Mouse (Mus musculus) neural tube, embryonic 14.5 days (tissue): ENCODE data around the gene Itga6. TPM values are rescaled to one million over a fixed set of nuclear protein-coding genes. Genes with fewer than 3 reads are reported as not detected.
"Not testable (repeated sequence)": the region's sequence is repeated elsewhere in the genome, so short reads cannot be mapped to it uniquely, and the experiment has no call there.

Experiments
- ATAC-seq: fragments of 200-750 bp; cut with Nextera tagmentation; 2 replicates; pipeline ENCODE4 v1.8.0; 2017; ENCODE audit warnings: low read depth, mild to moderate bottlenecking, moderate TSS enrichment, moderate library complexity
- H3K27ac ChIP-seq: fragments of 300-500 bp; sonication (generic); 2 replicates; pipeline ENCODE4 v1.5.1; 2014; ENCODE audit warnings: low read depth, mild to moderate bottlenecking, control low read depth, low read length, moderate library complexity, mixed read lengths
- H3K27me3 ChIP-seq: fragments of 300-500 bp; sonication (generic); 2 replicates; pipeline ENCODE4 v1.6.1; 2014; ENCODE audit warnings: low read length; ENCODE audit not compliant: control insufficient read depth, insufficient read depth
- H3K36me3 ChIP-seq: fragments of 300-500 bp; sonication (generic); 2 replicates; pipeline ENCODE4 v1.6.1; 2014; ENCODE audit warnings: low read length, mixed read lengths; ENCODE audit not compliant: control insufficient read depth, insufficient read depth
- H3K4me1 ChIP-seq: fragments of 300-500 bp; sonication (generic); 2 replicates; pipeline ENCODE4 v1.6.1; 2014; ENCODE audit warnings: low read length; ENCODE audit not compliant: control insufficient read depth, insufficient read depth
- H3K4me2 ChIP-seq: fragments of 300-500 bp; sonication (generic); 2 replicates; pipeline ENCODE4 v1.6.1; 2014; ENCODE audit warnings: mild to moderate bottlenecking, low read depth, low read length, control low read depth
- H3K4me3 ChIP-seq: fragments of 300-500 bp; sonication (generic); 2 replicates; pipeline ENCODE4 v1.5.1; 2014; ENCODE audit warnings: low read depth, low read length, control low read depth, mixed read lengths
- H3K9ac ChIP-seq: fragments of 300-500 bp; sonication (generic); replicated peaks from 2 replicates; pipeline ENCODE4 v1.6.1; 2014; ENCODE audit warnings: low read depth, mild to moderate bottlenecking, control low read depth, low read length, mixed read lengths
- H3K9me3 ChIP-seq: fragments of 300-500 bp; sonication (generic); 2 replicates; pipeline ENCODE4 v1.6.1; 2016; ENCODE audit warnings: low read length; ENCODE audit not compliant: control insufficient read depth
- WGBS: fragments of 180-500 bp; shearing (Covaris S2); extraction: QIAGEN DNeasy Blood & Tissue Kit; methylation state at CpG from one replicate; pipeline ENCODE4 v1.1.7; 2014; 5-methylcytosine and 5-hydroxymethylcytosine counted together
- polyA plus RNA-seq: library from polyadenylated mRNA; unstranded; fragments of >200 nt; fragmentation: Nextera tagmentation; extraction: Ambion mirVana; gene quantifications from 2 replicates; pipeline ENCODE4 v1.2.1, GENCODE M21; 2014

The Itga6 gene
- polyA plus RNA-seq, 1 experiment from 2014 or later, result 21.5 TPM

- 94% methylated on average over 4 of the region's 4 CpGs for WGBS
- Histone ChIP-seq H3K36me3 (no peaks in the 10 kb centered on the region), H3K4me2 (no peak overlapping the region), H3K27me3 (no peaks in the 10 kb centered on the region), H3K4me3 (no peak overlapping the region), H3K9ac (no peak overlapping the region), H3K27ac (no peak overlapping the region), H3K9me3 (no peaks in the 10 kb centered on the region), H3K4me1 (no peaks in the 10 kb centered on the region)
- no peak for ATAC-seq
Measured at GRCm38 (mm10) chr2:71836232-71836631, 90.8 kb downstream of the Itga6 start.

DNA sequence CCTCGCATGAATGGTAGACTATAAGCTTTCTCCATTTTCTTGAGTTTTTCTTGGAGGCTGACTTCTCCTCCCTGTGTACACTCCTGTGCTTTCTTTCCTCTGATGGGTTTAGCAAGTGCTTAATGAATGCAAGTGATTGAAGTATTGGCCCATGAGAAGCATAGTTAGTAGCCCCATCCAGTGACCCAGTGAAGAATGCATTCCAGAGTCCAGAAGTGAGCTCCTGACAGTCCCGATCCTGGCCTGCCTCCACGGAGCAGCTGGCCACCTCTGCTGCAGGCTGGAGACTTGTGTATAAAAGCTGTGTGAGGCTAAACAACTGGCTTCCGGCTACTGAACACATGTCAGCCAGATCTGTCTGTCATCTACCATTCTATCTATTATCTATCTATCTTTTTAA lies 91.8 kb downstream of the Itga6 start:
- Histone ChIP-seq H3K27me3 (no peaks in the 10 kb centered on the region), H3K4me2 (no peak overlapping the region), H3K27ac (no peak overlapping the region), H3K36me3 (no peaks in the 10 kb centered on the region), H3K9me3 (no peaks in the 10 kb centered on the region), H3K4me1 (no peaks in the 10 kb centered on the region), H3K4me3 (no peak overlapping the region), H3K9ac (no peak overlapping the region)
- no peak for ATAC-seq
- WGBS, result 77% methylated on average over 4 of the region's 4 CpGs

DNA sequence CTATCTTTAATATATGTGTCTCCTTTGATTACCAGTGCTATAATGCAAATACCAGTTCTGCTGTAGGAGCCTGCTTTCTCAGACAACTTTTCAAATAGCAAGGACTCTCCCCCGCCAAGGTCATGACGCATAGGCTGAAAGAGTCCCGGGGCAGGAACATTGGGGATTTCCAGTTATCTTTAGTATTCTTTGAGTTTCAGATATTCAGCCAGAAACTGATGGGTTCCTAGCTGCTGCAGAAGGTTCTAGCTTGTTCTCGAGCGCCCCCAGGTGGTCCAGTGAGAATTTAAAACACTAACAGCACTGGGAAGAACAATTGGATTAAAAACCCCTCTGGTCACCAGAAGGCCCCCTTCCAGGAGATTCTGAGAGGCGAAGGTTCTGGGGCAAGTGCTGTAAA lies 92.4 kb downstream of the Itga6 start:
- WGBS, result 43% methylated on average over 6 of the region's 6 CpGs
- Histone ChIP-seq H3K4me2 (no peak overlapping the region), H3K9me3 (no peaks in the 10 kb centered on the region), H3K27me3 (no peaks in the 10 kb centered on the region), H3K27ac (no peak overlapping the region), H3K4me3 (no peak overlapping the region), H3K9ac (no peak overlapping the region), H3K4me1 (no peaks in the 10 kb centered on the region), H3K36me3 (no peaks in the 10 kb centered on the region)
- no peak for ATAC-seq

GRCm38 (mm10) chr2:71843316-71843715 lies 97.9 kb downstream of the Itga6 start:
- Histone ChIP-seq H3K4me3 (no peak overlapping the region), H3K27ac (no peak overlapping the region), H3K36me3 (no peaks in the 10 kb centered on the region), H3K4me2 (no peak overlapping the region), H3K9ac (no peak overlapping the region), H3K27me3 (no peaks in the 10 kb centered on the region), H3K9me3 (no peaks in the 10 kb centered on the region), H3K4me1 (no peaks in the 10 kb centered on the region)
- no peak for ATAC-seq
- WGBS, result 87% methylated on average over 9 of the region's 9 CpGs

- 94% methylated on average over 6 of the region's 6 CpGs for WGBS
- H3K9ac ChIP-seq, result no peak overlapping the region
Measured at GRCm38 (mm10) chr2:71844906-71845305, 99.5 kb downstream of the Itga6 start.

GRCm38 (mm10) chr2:71852161-71852560 lies 106.7 kb downstream of the Itga6 start:
- 2% methylated on average over 6 of the region's 8 CpGs for WGBS
- ATAC-seq, result peak; percentile 65; the same call in 1 of the 2 replicates
- not testable (repeated sequence) for H3K27me3 ChIP-seq, H3K27ac ChIP-seq, H3K36me3 ChIP-seq, H3K9ac ChIP-seq, H3K9me3 ChIP-seq, H3K4me2 ChIP-seq, H3K4me1 ChIP-seq, H3K4me3 ChIP-seq

More at GRCm38 (mm10) chr2:71844906-71845305, 99.5 kb downstream of the Itga6 start:
- no peak overlapping the region for H3K4me2 ChIP-seq
- no peak for ATAC-seq
- H3K36me3 ChIP-seq, result no peaks in the 10 kb centered on the region
- no peak overlapping the region for H3K27ac ChIP-seq
- no peaks in the 10 kb centered on the region for H3K4me1 ChIP-seq
- H3K9me3 ChIP-seq, result no peaks in the 10 kb centered on the region
- H3K27me3 ChIP-seq, result no peaks in the 10 kb centered on the region
- H3K4me3 ChIP-seq, result no peak overlapping the region

- WGBS, result 45% methylated on average over 5 of the region's 5 CpGs
Measured at GRCm38 (mm10) chr2:71855076-71855475, 109.7 kb downstream of the Itga6 start.

GRCm38 (mm10) chr2:71863531-71864173 lies 118.2 kb downstream of the Itga6 start:
- no peaks in the 10 kb centered on the region for H3K9me3 ChIP-seq
- H3K4me3 ChIP-seq, result no peak overlapping the region
- no peak overlapping the region for H3K4me2 ChIP-seq
- WGBS, result 87% methylated on average over 5 of the region's 5 CpGs
- no peaks in the 10 kb centered on the region for H3K36me3 ChIP-seq
- no peaks in the 10 kb centered on the region for H3K27me3 ChIP-seq
- ATAC-seq, result no peak
- no peaks in the 10 kb centered on the region for H3K4me1 ChIP-seq
- H3K27ac ChIP-seq, result no peak overlapping the region
- no peak overlapping the region for H3K9ac ChIP-seq

More at GRCm38 (mm10) chr2:71855076-71855475, 109.7 kb downstream of the Itga6 start:
- H3K27ac ChIP-seq, result no peak overlapping the region
- no peaks in the 10 kb centered on the region for H3K27me3 ChIP-seq
- H3K4me1 ChIP-seq, result no peaks in the 10 kb centered on the region
- ATAC-seq, result no peak
- H3K36me3 ChIP-seq, result no peaks in the 10 kb centered on the region
- no peak overlapping the region for H3K9ac ChIP-seq
- H3K4me2 ChIP-seq, result no peak overlapping the region
- no peaks in the 10 kb centered on the region for H3K9me3 ChIP-seq
- H3K4me3 ChIP-seq, result no peak overlapping the region

DNA sequence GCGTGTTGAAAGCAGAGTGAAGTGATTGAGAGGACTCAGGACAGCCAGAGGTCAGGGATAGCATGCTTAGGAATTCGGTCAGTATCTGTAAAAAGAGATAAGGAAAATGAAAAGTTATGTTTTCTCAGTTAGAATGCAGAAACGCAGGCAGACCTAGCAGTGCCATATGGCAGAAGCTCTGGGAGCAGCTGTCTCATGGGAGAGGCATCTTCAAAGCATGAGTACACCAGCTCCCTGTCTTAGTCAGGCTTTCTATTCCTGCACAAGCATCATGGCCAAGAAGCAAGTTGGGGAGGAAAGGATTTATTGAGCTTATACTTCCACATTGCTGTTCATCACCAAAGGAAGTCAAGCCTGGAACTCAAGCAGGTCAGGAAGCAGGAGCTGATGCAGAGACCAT lies 119.6 kb downstream of the Itga6 start:
- 76% methylated on average over 3 of the region's 3 CpGs for WGBS
- H3K27ac ChIP-seq, result no peak overlapping the region
- no peak overlapping the region for H3K4me3 ChIP-seq
- H3K36me3 ChIP-seq, result no peaks in the 10 kb centered on the region
- ATAC-seq, result no peak
- no peak overlapping the region for H3K9ac ChIP-seq
- no peaks in the 10 kb centered on the region for H3K27me3 ChIP-seq
- no peaks in the 10 kb centered on the region for H3K4me1 ChIP-seq
- H3K9me3 ChIP-seq, result no peaks in the 10 kb centered on the region
- no peak overlapping the region for H3K4me2 ChIP-seq
